Mouse (Mus musculus): ENCODE data around the gene Fgb.

The Fgb gene

DNA sequence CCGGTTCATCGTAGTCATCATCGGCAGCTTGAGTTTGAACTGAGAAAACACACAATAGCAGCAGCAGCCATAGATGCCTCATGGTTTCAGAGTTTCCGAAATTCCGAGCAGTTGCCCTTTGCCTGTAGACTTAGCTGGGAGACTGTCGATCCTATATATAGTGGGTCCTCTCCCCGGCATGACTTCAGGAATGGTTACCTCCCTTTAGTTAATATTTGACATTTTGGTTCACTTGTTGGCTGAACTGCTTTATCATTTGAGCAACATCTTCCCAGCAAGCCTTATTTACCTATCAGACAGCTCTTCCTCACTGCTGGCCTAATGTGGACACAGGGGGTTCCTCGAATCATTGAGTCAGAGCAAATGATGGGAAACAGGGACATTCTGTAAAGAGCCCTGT is at the start of gene Fgb:
Gene Fgb, minus strand, starts transcription at position 184 of the 400 bp plus-strand sequence.
- DNase-seq: no peak

DNA sequence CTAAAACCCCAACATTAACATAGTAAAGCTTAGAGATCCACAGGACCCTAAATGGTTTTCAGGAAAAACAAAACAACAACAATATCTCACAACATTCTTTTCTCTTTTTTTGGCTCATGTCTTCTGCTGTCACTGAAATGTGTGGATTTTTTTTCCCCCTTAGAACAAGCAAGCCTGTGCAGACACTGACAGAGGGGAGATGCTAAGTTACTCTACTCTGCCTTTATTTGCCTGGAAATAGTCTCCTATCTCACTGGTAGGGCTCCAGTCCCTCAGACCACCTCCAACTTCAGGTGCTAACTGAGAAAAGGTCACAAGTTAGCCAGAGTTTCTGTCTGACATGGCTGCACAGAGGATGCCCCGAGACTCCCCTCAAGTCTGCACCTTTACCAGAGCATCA is 49.5 kb upstream of the Fgb start:
- no peak for DNase-seq

DNA sequence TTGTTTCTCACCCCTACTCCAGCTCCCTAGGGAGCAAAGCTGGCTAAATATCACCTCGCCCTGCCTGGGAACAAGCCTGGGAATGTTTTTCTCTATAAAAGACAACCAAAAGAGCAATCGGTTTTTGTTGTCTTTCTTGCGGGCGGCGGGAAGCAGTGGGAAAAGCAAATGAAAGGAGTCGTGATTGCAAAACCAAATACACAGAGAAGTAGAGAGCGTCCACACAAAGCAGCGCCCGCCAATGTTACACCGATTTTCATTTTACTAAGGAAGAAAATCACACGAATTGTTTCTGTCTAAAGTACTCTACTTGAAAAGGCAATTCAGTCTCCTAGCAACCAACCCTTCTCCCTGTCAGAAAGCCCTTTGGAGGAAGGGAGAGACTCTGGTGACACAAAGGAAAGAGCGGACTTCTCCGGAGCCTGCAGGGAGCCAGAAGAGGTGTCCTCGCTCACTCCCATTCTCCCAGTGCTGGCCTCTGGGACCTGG is 48.9 kb upstream of the Fgb start:
- no peak for DNase-seq

DNA sequence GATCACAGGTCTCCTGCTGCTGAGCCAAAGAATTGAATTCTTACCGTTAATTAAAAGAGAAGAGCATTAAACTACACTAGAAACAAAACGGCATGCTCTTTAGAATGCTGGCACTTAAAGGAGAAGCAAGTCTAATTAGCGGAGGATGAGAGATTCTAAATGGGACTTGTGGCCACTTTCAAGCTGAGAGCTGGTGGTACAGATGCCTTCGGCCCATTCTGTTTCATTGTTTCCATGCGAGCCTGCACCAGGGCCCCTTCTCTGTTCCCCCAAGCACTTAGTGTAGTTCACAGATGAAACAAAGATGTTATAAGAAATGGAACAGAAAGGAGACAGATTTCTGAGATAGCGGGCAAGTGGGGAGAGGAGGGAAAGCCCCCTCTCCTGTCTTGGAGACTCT is 47.9 kb upstream of the Fgb start:
- DNase-seq: no peak

DNA sequence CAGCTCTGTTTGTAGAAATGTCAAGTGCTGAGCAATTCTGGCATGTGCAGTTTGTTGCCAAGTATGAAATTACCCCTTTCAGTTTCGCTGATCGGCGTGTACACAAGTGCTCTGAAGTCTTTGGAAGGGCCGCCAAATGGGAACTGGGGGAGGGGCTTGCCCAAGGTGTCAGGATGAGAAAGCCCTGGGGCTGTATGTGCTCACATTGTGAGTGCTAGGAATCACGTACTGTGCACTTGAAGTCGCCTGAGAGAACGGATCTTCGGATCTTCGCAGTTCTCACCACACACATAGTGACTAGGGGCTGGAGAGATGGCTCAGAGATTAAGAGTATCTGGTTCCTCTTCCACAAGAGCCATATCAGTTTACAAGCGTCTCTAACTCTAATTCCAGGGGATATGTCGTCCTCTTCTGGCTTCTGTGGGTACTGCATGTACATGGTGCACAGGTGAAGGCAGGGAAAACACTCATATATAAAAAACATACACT is 30.9 kb upstream of the Fgb start:
- peak; percentile 13 to 37 for DNase-seq

DNA sequence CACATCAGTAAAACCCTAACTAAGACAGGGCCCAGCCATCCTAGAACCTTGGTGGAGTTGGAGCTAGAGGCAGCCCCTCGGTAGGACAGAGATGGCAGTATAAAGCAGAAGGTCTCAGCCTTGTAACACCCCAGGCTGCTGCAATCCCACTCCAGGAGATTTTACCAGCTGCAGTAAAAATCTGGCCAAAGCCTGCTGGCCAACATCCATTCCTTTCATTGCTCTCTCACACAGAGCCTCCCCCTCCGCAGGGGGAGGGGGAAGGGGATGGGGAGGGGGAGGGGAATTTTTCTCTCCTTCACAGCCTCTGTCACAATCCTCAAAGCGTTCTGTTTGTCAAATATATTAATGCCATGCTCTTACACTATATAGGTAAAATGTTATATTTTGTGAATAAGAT is 26.9 kb upstream of the Fgb start:
- no peak for DNase-seq

DNA sequence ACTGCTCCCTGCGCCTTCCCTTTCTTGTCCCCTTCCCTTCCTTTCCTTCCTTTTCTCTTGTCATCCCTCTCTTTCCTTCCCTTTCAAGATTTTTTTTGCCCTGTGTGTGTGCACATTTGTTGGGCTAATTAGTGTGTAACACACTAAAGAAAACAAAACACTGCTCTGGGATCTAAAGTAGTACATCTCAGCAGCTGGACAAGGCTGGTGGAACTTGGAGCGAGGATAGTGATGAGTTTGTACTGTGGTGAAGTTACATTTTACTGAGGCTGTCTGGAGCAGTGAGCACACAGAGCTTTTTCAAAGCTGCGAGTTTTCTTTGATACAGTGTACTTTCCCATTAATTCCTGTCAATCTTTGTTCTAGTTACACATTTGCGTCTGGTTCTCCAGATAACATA is 20.6 kb upstream of the Fgb start:
- DNase-seq: no peak

DNA sequence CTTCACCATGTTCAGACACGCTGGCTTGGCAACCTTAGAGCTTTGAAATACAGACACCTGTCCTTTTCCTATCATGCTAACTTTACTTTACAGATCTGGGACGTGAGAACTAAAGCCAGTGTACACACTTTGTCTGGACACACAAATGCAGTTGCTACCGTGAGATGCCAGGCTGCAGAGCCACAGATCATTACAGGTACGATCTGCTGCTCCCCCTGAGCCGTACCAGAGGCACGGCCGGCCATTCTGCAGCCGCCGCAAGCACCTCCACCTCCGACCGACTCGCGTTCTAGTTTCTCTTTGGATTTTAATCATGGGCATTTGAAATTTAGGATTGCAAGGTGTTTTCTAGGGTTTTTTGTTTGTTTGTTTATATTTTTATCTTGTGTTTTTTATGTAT is 19.2 kb upstream of the Fgb start:
- no peak for DNase-seq

DNA sequence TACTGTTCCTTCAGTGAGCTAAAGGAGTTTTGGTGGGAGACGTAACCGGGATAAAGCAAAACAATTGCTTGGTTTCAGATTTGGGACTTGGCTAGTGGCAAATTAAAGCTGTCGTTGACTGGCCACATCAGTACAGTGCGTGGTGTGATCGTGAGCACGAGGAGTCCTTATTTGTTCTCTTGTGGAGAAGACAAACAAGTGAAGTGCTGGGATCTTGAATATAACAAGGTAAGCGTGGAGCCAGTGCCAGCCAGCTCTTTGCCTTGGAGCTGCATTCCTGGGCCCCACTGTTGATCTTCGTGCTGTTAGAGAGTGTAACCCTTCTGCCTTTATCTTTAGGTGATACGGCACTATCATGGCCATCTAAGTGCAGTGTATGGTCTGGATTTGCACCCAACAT is 18.3 kb upstream of the Fgb start:
- no peak for DNase-seq

DNA sequence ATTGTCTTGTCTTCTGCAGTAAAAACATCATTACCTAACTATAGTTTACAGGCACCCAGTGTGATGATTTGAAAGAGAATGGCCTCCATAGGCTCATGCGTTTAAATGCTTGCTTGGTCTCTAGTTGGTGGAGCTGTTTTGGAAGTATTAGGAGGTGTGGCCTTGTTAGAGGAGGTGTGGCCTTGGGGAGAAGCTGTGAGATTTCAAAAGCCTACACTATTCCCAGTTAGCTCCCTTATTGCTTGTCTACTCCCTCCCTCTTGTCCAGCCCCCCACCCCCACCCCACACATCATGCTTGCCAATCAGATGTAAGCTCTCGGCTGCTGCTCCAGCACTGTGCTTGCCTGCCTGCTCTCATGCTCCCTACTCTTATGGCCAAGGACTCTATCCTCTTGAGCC is 7.4 kb upstream of the Fgb start:
- no peak for DNase-seq

DNA sequence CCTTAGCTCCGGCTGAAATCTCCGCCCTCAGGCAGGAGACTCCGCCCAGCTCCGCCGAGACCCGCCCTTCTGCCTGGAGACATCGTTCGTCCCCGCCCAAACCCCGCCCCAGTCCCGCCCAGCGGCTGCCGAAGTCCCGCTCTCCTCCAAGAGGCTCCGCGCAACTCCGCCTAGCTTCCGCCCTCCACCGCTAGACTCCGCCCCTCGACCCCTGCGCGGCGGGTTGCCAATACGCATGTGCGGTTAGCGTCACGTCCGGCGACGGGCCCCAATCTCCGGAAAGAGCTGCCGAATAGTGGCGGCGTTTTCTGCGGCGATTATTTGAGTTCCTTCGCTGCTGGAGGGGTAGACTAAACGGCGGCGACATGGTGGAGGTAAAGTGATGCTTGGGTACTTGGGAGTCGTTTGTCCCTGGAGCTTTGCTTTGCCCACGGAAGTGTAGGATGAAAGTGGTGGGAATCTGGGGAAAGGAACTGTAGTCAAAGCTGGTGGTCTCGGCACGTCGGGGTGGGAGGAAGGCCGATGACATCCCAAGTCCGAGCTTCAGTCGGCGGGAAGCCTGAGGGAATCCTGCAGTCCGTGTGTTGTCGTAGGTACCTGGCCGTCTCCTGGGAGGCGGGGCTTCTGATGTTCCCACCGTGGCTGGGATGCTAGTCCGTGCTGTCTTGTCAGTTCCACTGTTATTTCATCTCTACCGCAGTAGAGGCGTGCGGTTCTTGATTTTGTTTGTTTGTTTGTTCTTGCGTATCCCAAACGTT is 5.8 kb upstream of the Fgb start, which contains the start of gene Plrg1:
Gene Plrg1, plus strand, starts transcription at position 242 of the 758 bp plus-strand sequence.
- peak; percentile 98 for DNase-seq

DNA sequence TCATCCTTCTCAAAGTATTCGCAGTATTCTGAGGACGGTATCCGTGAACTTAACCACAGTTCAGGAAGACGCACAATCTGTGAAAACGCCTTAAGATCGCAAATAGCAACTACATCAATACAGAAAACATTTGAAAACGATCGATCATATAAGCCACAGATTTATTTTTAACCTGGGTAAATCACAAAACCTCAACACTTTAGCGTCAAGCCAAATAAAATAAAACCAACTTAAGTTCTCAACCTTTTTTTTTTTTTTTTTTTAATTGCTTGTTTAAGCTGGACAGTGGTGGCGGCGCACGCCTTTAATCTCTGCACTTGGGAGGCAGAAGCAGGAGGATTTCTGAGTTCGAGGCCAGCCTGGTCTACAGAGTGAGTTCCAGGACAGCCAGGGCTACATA is 5.1 kb upstream of the Fgb start:
- DNase-seq: no peak

DNA sequence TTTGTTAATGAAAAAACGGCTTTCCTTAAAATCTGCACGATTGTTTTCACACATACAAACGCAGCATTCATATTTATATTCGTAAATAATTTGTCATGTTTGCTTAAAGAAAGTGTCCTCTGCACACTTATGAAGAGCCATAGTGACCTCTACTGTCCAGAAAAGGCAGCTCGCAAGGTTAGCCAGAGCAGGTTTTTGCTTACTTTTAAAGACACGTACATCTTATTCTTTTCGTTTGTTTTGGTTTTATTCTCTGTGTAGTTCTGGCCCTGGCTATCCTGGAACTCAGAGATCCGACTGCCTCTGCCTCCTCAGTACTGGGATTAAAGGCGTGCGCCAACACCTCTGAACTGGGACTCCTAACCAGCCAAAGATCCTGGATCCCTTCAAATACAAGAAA is 4.1 kb upstream of the Fgb start:
- peak in 1 of 2 experiments; percentile 5 for DNase-seq

DNA sequence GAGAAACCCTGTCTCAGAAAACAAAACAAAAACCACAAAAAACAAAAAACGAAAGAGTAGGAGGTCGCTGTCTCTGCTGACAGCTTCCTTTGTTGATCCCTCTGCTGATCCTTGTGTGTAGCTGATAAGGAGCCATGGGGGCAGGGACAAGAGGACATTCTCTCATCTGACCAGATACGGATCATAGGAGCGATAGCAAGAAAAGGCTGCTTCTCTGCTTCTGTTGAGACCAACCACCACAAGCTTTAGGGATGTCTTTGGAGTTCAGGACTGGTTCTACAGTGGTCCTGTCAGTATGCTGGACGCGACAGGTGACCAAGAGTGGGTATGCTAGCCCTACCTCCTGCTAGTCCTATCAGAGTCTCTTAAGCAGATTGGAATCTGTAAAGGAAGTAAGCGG is 3.5 kb upstream of the Fgb start:
- no peak for DNase-seq

DNA sequence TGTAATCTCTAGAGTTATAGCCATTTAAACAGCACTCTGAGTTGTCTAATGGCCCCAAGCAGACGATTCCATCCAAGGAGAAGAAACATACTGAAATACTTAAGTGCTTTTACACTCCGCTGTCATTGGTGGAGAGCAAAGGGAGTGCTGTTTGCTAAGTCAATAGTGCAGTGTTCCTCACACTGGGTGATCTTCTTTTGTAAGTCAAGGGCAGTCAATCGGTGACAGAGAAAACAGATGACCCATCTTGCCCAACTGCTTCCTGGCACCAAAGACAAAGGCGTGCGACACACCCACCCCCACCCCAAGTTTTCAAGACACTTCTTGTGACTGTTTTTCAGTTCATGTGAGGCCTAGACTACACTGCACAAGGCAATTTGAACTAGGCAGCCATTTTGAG is 2.4 kb upstream of the Fgb start:
- DNase-seq: no peak

DNA sequence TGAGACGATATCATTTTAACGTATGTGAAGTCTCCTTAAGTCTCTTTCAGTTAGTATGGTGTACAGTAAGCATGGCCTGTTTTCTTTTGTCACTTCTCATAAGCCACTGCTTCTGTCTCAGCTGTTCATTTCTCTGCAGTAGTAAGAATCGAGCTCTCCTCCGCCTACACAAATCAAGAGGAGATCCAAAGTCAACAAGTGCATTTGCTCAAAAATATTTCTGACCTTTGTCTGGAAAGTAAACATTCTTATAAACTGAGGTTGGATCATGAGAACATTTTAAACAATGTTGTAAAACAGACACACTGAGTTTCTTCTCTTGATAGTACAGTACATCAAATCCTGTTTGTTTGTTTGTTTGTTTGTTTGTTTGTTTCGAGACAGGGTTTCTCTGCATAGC is 998 bp upstream of the Fgb start:
- no peak for DNase-seq

DNA sequence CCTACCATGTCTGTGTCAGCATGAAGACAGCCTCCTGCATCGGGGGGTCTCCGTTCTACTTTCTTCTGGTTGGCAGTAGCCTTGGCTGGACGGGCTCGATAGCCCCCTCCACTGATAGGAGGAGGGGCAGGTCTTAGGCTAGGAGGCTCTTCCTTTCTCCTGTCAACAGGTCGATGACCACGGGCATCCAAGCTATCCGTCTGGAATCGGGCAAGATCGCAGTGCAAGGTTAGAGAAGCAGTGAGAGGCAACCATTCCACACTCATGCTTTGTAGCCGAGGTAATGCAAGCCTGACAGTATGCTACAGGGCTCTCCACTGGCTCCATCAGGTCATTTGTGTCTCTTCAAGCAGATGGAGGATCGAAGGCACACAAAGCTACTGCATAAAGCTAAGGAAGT is 3.0 kb downstream of the Fgb start:
- no peak for DNase-seq

DNA sequence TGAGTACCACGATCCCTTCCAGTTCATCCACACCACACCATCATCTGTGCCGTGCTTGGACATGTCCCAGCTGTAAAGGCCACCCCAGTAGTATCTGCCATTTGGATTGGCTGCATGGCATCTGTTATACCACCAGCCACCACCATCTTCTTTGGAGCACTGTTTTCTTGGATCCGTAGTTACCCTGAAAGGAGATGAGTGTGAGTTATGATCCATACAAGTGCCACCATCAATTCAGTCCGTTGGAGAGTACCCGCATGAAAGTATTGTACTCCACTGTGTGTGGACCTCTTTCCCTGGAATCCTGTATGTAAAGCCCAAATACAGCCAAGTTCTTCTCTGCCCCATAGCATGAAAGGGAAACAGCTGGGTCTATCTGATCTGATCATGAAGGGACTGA is 7.2 kb downstream of the Fgb start:
- DNase-seq: no peak

DNA sequence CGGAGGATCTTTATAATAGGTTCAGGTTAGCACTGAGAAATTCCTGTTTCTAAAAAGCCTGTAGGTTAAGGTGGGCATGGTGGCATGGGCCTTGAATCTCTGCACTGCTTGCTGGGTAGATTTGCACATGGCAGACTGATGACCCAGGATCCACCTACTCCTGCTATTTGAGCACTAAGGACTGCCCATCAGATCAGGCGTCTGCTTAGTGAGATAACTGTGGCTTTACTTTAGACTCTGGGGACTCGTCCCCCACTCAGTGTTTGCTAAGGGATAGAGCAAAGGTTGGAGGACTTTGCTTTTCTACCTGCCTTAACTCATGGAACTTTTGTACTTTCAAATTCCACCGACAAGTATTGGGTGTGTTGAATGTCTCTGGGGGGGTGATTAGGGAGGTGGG is 10.0 kb downstream of the Fgb start:
- DNase-seq: no peak

DNA sequence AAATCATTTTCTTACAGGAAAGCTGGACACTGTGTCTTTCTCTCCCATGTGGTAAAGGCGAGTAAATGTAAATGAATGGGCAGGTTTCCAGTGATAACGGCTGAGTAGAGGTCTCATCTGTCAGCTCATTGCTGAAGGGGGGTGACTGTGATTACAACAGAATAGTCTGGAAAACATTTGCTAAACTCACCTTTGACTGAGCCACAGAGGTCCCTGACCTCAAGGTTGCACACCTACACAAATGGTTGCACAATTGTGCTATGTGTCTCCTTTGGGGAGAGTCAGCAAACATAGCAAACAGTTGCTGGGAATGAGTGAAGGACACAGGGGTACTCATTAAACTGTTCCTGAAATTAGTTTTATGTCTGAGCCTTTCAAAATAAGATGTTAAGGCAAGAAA is 10.8 kb downstream of the Fgb start:
- no peak for DNase-seq

DNA sequence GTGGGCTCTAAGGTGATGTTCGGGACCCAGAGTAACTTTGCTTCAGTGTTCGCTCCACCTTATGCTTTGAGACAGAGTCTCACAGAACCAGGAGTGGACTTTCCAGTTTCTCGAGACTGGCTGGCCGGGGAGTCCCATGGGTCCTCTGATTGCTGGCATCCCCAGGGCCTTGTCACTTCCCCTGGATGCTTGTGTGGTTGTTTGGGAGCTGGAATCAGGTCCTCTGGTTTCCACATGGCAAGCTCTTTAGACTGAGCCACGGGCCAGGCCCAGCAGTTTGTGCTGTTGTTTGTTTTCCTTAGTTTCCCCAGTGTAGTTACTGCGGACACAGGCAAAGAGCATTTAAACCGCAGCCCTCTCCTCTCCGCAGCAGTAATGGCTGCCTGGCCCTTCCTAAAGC is 15.9 kb downstream of the Fgb start:
- DNase-seq: no peak

DNA sequence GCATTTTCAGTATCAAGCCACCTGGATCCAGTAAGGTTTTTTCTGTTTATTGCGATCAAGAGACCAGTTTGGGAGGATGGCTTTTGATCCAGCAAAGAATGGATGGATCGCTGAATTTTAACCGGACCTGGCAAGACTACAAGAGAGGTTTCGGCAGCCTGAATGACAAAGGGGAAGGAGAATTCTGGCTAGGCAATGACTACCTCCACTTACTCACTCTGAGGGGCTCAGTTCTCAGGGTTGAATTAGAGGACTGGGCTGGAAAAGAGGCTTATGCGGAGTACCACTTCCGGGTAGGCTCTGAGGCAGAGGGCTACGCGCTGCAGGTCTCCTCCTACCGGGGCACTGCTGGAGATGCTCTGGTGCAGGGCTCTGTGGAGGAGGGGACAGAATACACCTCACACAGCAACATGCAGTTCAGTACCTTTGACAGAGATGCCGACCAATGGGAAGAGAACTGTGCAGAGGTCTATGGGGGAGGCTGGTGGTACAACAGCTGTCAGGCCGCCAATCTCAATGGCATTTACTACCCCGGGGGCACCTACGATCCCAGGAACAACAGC is 16.8 kb downstream of the Fgb start:
- DNase-seq: no peak

DNA sequence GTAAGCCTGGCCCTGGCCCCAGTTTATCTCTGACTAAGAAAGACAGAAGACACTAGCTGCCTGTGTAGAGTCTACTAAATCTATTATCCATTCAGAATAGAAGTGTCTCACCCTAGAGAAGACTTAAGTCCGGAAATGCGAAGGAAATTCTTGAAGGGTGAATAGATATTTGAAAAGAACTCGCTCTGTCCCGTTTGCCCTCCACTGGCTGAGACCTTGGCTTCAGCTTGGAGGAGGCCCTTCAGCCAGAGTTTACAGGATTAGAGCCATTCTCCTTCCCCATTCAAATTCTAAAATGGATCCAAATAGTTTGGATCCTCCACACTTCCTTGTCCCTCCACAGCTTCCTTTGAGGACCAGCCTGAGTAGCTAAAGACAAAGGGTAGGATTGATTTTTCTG is 19.3 kb downstream of the Fgb start:
- no peak for DNase-seq

DNA sequence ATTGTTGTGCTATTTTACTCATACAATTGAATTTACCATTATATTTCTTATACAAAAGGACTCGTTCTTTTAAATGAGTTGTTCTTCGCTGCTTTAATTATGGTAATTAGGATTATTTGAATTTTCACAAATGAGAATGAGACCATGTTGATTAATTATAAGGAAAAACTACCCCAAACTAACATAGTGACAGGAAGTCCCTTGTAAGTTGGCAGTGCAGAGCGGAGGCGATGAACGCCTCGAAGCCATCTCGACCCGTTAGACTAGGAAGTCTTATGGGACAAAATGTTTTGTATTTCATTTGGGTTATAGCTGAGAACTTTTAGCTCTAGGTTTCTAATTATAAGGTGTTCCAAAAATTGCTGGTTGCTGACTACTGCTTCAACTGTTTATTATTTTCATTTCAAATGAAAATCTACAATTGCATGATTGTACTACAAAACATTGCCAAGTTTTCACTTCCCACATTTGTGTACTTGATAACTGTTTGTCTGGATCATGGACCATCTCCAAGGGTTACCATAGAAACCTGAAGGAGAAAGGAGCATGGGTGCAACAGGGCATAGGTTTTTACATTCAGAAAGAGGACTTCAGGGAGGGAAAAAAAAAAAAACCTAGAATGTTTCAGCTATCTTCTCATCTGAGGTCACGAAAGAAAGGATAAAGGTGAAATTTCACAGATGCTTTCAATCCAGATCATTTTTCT is 22.0 kb downstream of the Fgb start:
- DNase-seq: no peak

Data from thymus, postnatal 36 days (tissue).